32 mouse cellular contexts compared by ENCODE assay signal in genomic region chr8:46942651-46943024, GRCm38 (mm10). TPM values are rescaled to one million over a fixed set of nuclear protein-coding genes. Genes with fewer than 3 reads are reported as not detected.
DNase-seq lines count a peak whose midpoint lies in the region; ATAC-seq and TF ChIP-seq lines count a peak whose summit lies in the region.
"Had no signal": no experiment of that assay in that cellular context is flagged by ENCODE, and none has a peak within 500 bp of the region (broad histone marks: within the 10 kb centered on the region; RNA-seq: fewer than 3 reads in every experiment).

No protein-coding gene starts in this region.

- 0 out of 2 replicates have a peak, but pooled peaks cover 4% of the 10 kb centered on the region for H3K4me1 ChIP-seq in heart, postnatal 0 days (ENCODE audit: control insufficient read depth, insufficient read depth)
- peaks cover 2% of the 10 kb centered on the region; the same call in 1 of the 2 replicates for H3K4me1 ChIP-seq in liver, postnatal 0 days (ENCODE audit: insufficient read depth)
- H3K4me1 ChIP-seq in small intestine, adult 2 months (ENCODE audit: control insufficient read depth, insufficient read depth, insufficient read length, low read length) = peaks cover 4% of the 10 kb centered on the region; the same call in 1 of the 2 replicates
- H3K4me1 ChIP-seq: forebrain, embryonic 12.5 days; hindbrain, embryonic 13.5 days; limb, embryonic 10.5 days; midbrain, embryonic 15.5 days; stomach, embryonic 15.5 days had no signal

- H3K4me3 ChIP-seq in heart, postnatal 0 days (ENCODE audit: low read depth, low read length) = no peak overlapping the region
- H3K4me3 ChIP-seq in liver, postnatal 0 days (ENCODE audit: low read depth, low read length) = no peak overlapping the region
- no peak overlapping the region for H3K4me3 ChIP-seq in small intestine, adult 2 months (ENCODE audit: low read depth, low read length)
- H3K4me3 ChIP-seq: embryonic facial prominence, embryonic 10.5 days; embryonic facial prominence, embryonic 15.5 days; forebrain, embryonic 12.5 days; heart, embryonic 12.5 days; hindbrain, embryonic 13.5 days; limb, embryonic 10.5 days; limb, embryonic 15.5 days; midbrain, embryonic 15.5 days; stomach, embryonic 15.5 days had no signal

- ATAC-seq in heart, postnatal 0 days (ENCODE audit: insufficient read depth, low read depth) = no peak
- ATAC-seq in liver, postnatal 0 days = no peak
- ATAC-seq: forebrain, postnatal 0 days; intestine, postnatal 0 days; midbrain, embryonic 15.5 days had no signal

- no peak for TF ChIP-seq CTCF in heart, postnatal 0 days (IDR thresholded peaks at IDR 0.05; ENCODE audit: low read depth)
- TF ChIP-seq CTCF in liver, postnatal 0 days (IDR thresholded peaks at IDR 0.05; ENCODE audit: low read depth) = no peak
- no peak for TF ChIP-seq CTCF in small intestine, adult 2 months (IDR thresholded peaks at IDR 0.05; ENCODE audit: extremely low read depth, insufficient read length, insufficient replicate concordance, low read depth, low read length)

- TF ChIP-seq EP300 in heart, postnatal 0 days (IDR thresholded peaks at IDR 0.05; ENCODE audit: low read depth) = no peak
- no peak for TF ChIP-seq EP300 in liver, postnatal 0 days (IDR thresholded peaks at IDR 0.05; ENCODE audit: low read depth)

- DNase-seq in heart, postnatal 0 days (ENCODE audit: low spot score) = no peak
- DNase-seq in heart, postnatal 25 days (ENCODE audit: low spot score) = no peak
- no peak for DNase-seq in liver, postnatal 0 days
- no peak for DNase-seq in liver
- DNase-seq in CD4-positive helper T cell, adult 2 months (ENCODE audit: low read depth, low spot score) = peak; percentile 16
- DNase-seq in right cerebral cortex, postnatal 25 days = no peak
- DNase-seq: adrenal gland, postnatal 25 days; cerebellum, adult 2 months; cerebellum, postnatal 25 days; forebrain, postnatal 0 days; gastrocnemius, postnatal 14 days; layer of hippocampus, adult 9-11 months; lung, embryonic 14.5 days; lung, postnatal 14 days; thymus, adult 18-20 months; thymus, postnatal 25 days had no signal

- WGBS in heart, postnatal 0 days = 88% methylated on average over 11 of the region's 11 CpGs
- WGBS in liver, postnatal 0 days (ENCODE audit: insufficient replicate concordance) = 79% methylated on average over 11 of the region's 11 CpGs
- 89% methylated on average over 11 of the region's 11 CpGs for WGBS in small intestine, adult 2 months

- 0 out of 2 replicates have a peak overlapping the region, but pooled peaks have one; percentile 84 for H3K27ac ChIP-seq in heart, postnatal 0 days (ENCODE audit: low read depth)
- 0 out of 2 replicates have a peak overlapping the region, but pooled peaks have one; percentile 26 for H3K27ac ChIP-seq in liver, postnatal 0 days (ENCODE audit: low read depth)
- peak overlapping the region; percentile 85 for H3K27ac ChIP-seq in small intestine, adult 2 months (ENCODE audit: insufficient read depth, low read depth, low read length)
- H3K27ac ChIP-seq: embryonic facial prominence, embryonic 10.5 days; embryonic facial prominence, embryonic 15.5 days; forebrain, embryonic 12.5 days; hindbrain, embryonic 13.5 days; limb, embryonic 10.5 days; limb, embryonic 15.5 days; liver, embryonic 14.5 days; midbrain, embryonic 15.5 days; stomach, embryonic 15.5 days had no signal

- TF ChIP-seq POLR2A in small intestine, adult 2 months (IDR thresholded peaks at IDR 0.05; ENCODE audit: low read depth, low read length) = no peak

- H3K4me2 ChIP-seq in heart, postnatal 0 days (ENCODE audit: low read depth, low read length) = no peak overlapping the region
- no peak overlapping the region for H3K4me2 ChIP-seq in liver, postnatal 0 days (ENCODE audit: low read depth, low read length)
- H3K4me2 ChIP-seq: embryonic facial prominence, embryonic 15.5 days; forebrain, embryonic 12.5 days; heart, embryonic 12.5 days; hindbrain, embryonic 13.5 days; limb, embryonic 15.5 days; lung, embryonic 14.5 days; midbrain, embryonic 15.5 days; stomach, embryonic 15.5 days had no signal

- H3K27me3 ChIP-seq in heart, postnatal 0 days (ENCODE audit: control insufficient read depth, insufficient read depth, low read length) = no peaks in the 10 kb centered on the region
- no peaks in the 10 kb centered on the region for H3K27me3 ChIP-seq in liver, postnatal 0 days (ENCODE audit: insufficient read depth, low read length)
- no peaks in the 10 kb centered on the region for H3K27me3 ChIP-seq in small intestine, adult 2 months (ENCODE audit: control insufficient read depth, insufficient read depth, low read length)
- H3K27me3 ChIP-seq: embryonic facial prominence, embryonic 15.5 days; forebrain, embryonic 12.5 days; hindbrain, embryonic 13.5 days; limb, embryonic 15.5 days; midbrain, embryonic 15.5 days; stomach, embryonic 15.5 days had no signal

- H3K36me3 ChIP-seq in heart, postnatal 0 days (replicated peaks; ENCODE audit: control insufficient read depth, insufficient read depth, low read length) = no peaks in the 10 kb centered on the region
- H3K36me3 ChIP-seq in liver, postnatal 0 days (replicated peaks; ENCODE audit: insufficient read depth, low read length) = no peaks in the 10 kb centered on the region
- no peaks in the 10 kb centered on the region for H3K36me3 ChIP-seq in small intestine, adult 2 months (ENCODE audit: control insufficient read depth, insufficient read depth, low read length)
- H3K36me3 ChIP-seq: embryonic facial prominence, embryonic 10.5 days; embryonic facial prominence, embryonic 15.5 days; forebrain, embryonic 12.5 days; heart, embryonic 12.5 days; hindbrain, embryonic 13.5 days; limb, embryonic 10.5 days; limb, embryonic 15.5 days; midbrain, embryonic 15.5 days; stomach, embryonic 15.5 days had no signal

- no peak overlapping the region for H3K9ac ChIP-seq in heart, postnatal 0 days (replicated peaks; ENCODE audit: low read depth, low read length)
- H3K9ac ChIP-seq in liver, postnatal 0 days (replicated peaks) = no peak overlapping the region
- H3K9ac ChIP-seq: embryonic facial prominence, embryonic 15.5 days; forebrain, embryonic 12.5 days; forebrain, postnatal 0 days; heart, embryonic 12.5 days; hindbrain, embryonic 13.5 days; limb, embryonic 15.5 days; liver, embryonic 14.5 days; lung, embryonic 14.5 days; midbrain, embryonic 15.5 days; stomach, embryonic 15.5 days had no signal

- intact Hi-C loops in heart, postnatal 25 days (cut with DNase I) = loop anchor here (10.0 kb wide), 1 partner anchor 388 kb away; the partner anchor contains the start of gene Cenpu

- H3K9me3 ChIP-seq in heart, postnatal 0 days (replicated peaks; ENCODE audit: control insufficient read depth, low read length) = no peaks in the 10 kb centered on the region
- no peaks in the 10 kb centered on the region for H3K9me3 ChIP-seq in liver, postnatal 0 days (ENCODE audit: low read length)
- H3K9me3 ChIP-seq: embryonic facial prominence, embryonic 15.5 days; forebrain, embryonic 12.5 days; hindbrain, embryonic 13.5 days; limb, embryonic 10.5 days; limb, embryonic 15.5 days; midbrain, embryonic 15.5 days; stomach, embryonic 15.5 days had no signal

RNA-seq across cellular contexts. Expression of gene Enpp6, which starts 44.0 kb away (rescaled TPM):
- 7.7 and 13.0 TPM in 2 replicates for total RNA-seq in heart, postnatal 0 days (2014; rRNA removed; ENCODE audit: low replicate concordance)
- polyA plus RNA-seq in heart, postnatal 0 days (2015; fragmentation: Nextera tagmentation; extraction: Ambion mirVana) = 5.4 and 5.5 TPM in 2 replicates
- 1 to 10 TPM; 4.9 to 6.3 TPM for total RNA-seq in heart, postnatal 25 days (2021)
- polyA plus RNA-seq in liver, postnatal 0 days (2015; fragmentation: Nextera tagmentation; extraction: Ambion mirVana) = 0.47 and 0.60 TPM in 2 replicates
- polyA plus RNA-seq in small intestine, adult 2 months (2012; rRNA removed) = 1.0 and 1.1 TPM in 2 replicates
- total RNA-seq: granulocyte monocyte progenitor cell, adult 5-6 weeks; MEL; neutrophil, adult 5-6 weeks had no signal
- polyA plus RNA-seq: C2C12; midbrain, embryonic 15.5 days had no signal

Comparison
In these comparisons a context has a peak if more than half of its experiments do, and no peak if none do; other contexts are left out.
1. H3K27ac ChIP-seq: peak in every context shown above with its lines; median percentile 85 in small intestine, adult 2 months; 84 in heart, postnatal 0 days; 26 in liver, postnatal 0 days.